Mouse (Mus musculus): Measurements from ENCODE around the gene Gm3448. TPM values are rescaled to one million over a fixed set of nuclear protein-coding genes. Genes with fewer than 3 reads are reported as not detected.

The Gm3448 gene
- 8.1 and 9.6 TPM in 2 replicates for polyA plus RNA-seq (2015; fragmentation: Nextera tagmentation; extraction: Ambion mirVana)

GRCm38 (mm10) chr17:15041175-15041729 is at the start of gene Gm3448, which contains the start of the genes Ermard and Tcte3:
Gene Gm3448, minus strand, starts transcription at chr17:15041537.
Gene Ermard, plus strand, starts transcription at chr17:15041208.
Gene Tcte3, minus strand, starts transcription at chr17:15041488.

GRCm38 (mm10) chr17:15009706-15010413 is 31.5 kb downstream of the Gm3448 start, which contains the start of gene Gm3435:
Gene Gm3435, plus strand, starts transcription at chr17:15010176.

DNA sequence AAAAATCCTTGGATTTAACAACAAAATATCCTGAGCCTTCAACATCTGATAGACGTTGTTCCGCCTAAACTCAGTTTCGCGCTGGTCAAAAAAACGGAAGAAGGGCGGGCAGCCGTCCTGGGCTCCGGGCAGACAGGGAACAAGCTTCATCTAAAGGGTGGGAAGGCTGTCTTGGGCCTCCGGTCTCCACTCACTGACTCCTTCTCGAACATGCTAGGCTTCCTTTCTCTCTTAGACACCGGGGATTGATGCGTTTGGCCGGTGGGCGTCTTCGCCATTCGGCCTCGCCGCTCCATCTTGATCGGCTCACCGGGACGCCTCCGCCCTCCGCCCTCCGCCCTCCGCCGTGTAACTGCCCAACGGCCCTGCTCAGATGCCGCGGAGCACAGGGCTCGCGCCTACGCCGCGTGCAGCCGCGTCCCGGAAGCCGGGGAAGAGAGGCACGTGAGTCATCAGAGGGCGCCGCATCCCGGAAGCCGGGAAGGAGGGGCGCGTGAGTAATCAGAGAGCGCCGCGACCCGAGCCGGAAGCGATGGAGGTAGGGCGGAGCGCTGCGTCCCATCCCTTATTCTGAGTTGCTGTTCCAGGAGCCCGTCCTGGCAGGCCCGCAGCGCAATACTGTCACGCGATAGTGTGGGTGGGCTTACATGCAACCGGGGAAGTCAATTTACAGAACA is 62.8 kb downstream of the Gm3448 start, which contains the start of the genes 9030025P20Rik and Gm3417:
Gene 9030025P20Rik, plus strand, starts transcription at position 107 of the 677 bp plus-strand sequence.
Gene Gm3417, minus strand, starts transcription at position 429 of the 677 bp plus-strand sequence.

DNA sequence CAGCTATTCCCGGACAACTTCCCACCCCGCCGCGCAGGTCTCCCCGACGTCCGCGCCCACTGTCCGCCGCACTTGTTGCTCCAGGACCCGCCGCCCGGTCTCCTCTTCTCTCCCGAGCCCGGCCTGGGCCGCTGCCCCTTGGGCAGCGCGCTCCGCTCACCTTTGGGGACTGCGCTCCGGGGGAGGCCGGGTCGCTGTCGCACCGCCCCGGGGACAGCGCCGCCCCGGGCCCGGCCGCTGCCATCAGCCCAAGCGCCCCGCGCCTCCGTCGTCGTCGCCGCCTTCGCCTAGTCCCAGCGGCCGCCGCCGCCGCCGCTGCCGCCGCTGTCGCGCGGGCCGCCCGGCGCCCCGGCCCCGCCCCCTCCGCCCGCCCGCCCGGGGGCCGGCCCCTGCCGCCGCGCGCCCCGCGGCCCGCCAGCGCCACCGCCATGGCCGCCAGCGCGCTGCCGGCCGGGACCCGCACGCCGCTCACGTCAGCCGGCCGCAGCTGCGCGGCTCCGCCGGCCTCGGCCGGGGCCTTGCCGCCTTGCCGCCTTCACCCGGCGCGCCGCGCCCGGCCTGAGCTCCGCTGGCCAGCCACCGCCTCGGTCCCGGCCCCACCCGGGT is 80.3 kb downstream of the Gm3448 start, which contains the start of gene Phf10:
Gene Phf10, minus strand, starts transcription at position 323 of the 606 bp plus-strand sequence.

Other genes starting within 250 kb of the Gm3448 start
- 3.1 and 3.4 TPM in 2 replicates for gene Wdr27, start 98.4 kb downstream of the Gm3448 start, polyA plus RNA-seq (2015; fragmentation: Nextera tagmentation; extraction: Ambion mirVana)
- gene 1600012H06Rik, start 98.4 kb downstream of the Gm3448 start, polyA plus RNA-seq (2015; fragmentation: Nextera tagmentation; extraction: Ambion mirVana), result 14.3 and 15.2 TPM in 2 replicates
- 88.7 and 100 TPM in 2 replicates for gene Phf10, start 80.3 kb downstream of the Gm3448 start, polyA plus RNA-seq (2015; fragmentation: Nextera tagmentation; extraction: Ambion mirVana)
- gene 9030025P20Rik, start 63.1 kb downstream of the Gm3448 start, polyA plus RNA-seq (2015; fragmentation: Nextera tagmentation; extraction: Ambion mirVana), result 5.7 and 8.3 TPM in 2 replicates
- gene Gm3417, start 62.7 kb downstream of the Gm3448 start, polyA plus RNA-seq (2015; fragmentation: Nextera tagmentation; extraction: Ambion mirVana), result 2.5 and 4.3 TPM in 2 replicates
- gene Gm3435, start 31.4 kb downstream of the Gm3448 start, polyA plus RNA-seq (2015; fragmentation: Nextera tagmentation; extraction: Ambion mirVana), result 4.5 and 7.6 TPM in 2 replicates
- gene Ermard, start 329 bp downstream of the Gm3448 start, polyA plus RNA-seq (2015; fragmentation: Nextera tagmentation; extraction: Ambion mirVana), result 46.4 and 50.9 TPM in 2 replicates
- gene Tcte3, start within 50 bp of the Gm3448 start, polyA plus RNA-seq (2015; fragmentation: Nextera tagmentation; extraction: Ambion mirVana), result 12.9 and 14.5 TPM in 2 replicates

All from spleen, postnatal 0 days (tissue).